Mouse (Mus musculus): ENCODE results near the gene Ncoa3.

GRCm38 (mm10) chr2:165978119-165978518 lies 14.3 kb upstream of the Ncoa3 start:
- no peak for TF ChIP-seq CTCF (IDR thresholded peaks at IDR 0.05; ENCODE audit: control insufficient read depth, insufficient read depth, insufficient read length)
- no peak for TF ChIP-seq MAX (IDR thresholded peaks at IDR 0.05)
- no peak for TF ChIP-seq USF1 (IDR thresholded peaks at IDR 0.05; ENCODE audit: low read depth)
- no peak for TF ChIP-seq CEBPB (IDR thresholded peaks at IDR 0.05; ENCODE audit: low read depth)
- TF ChIP-seq MYOD1 (IDR thresholded peaks at IDR 0.05; ENCODE audit: control insufficient read depth, insufficient read length, low read depth) = no peak
- no peak for TF ChIP-seq MYOG (IDR thresholded peaks at IDR 0.05; ENCODE audit: control insufficient read depth, extremely low read depth, insufficient read length)

Measured in C2C12 (cell line).